Mouse (Mus musculus) liver, adult 2 months (tissue): Measurements from ENCODE around the gene Ap2a1.

Experiments used
- CTCF ChIP-seq: fragments of 200-500 bp; IDR thresholded peaks from 2 replicates; pipeline ENCODE4 v1.5.1; 2011; ENCODE audit warnings: low read depth, low read length, control low read depth
- POLR2A ChIP-seq: fragments of 200-500 bp; IDR thresholded peaks from 2 replicates; pipeline ENCODE4 v1.6.1; 2011; ENCODE audit warnings: low read length, control low read depth; ENCODE audit not compliant: insufficient read depth; ENCODE audit errors: extremely low read depth

- TF ChIP-seq CTCF (no peak), POLR2A (no peak)
Measured at GRCm38 (mm10) chr7:44918219-44918618, 11.1 kb downstream of the Ap2a1 start.
